Mouse (Mus musculus) kidney, adult 8-10 months (tissue): ENCODE results near the gene Gm6356.
"Not testable (repeated sequence)": the region's sequence is repeated elsewhere in the genome, so short reads cannot be mapped to it uniquely, and the experiment has no call there.

Experiments
- DNase-seq, 2 experiments: peaks; one replicate each; pipeline ENCODE4 v3.0.0; 2022

Gm6356 gene

GRCm38 (mm10) chr14:6973718-6974117, at the start of gene Gm6356:
Gm6356 (minus strand) TSS chr14:6973818.
- DNase-seq = not testable (repeated sequence)
